Mouse (Mus musculus) monocyte, adult 5-6 weeks (primary cell): ENCODE data around the gene Cdkn2c. TPM values are rescaled to one million over a fixed set of nuclear protein-coding genes. Genes with fewer than 3 reads are reported as not detected.

Source experiments
- ATAC-seq: fragments of 153-309, 156-312 bp; replicated peaks from 2 replicates; pipeline ENCODE4 v1.8.0; 2017; ENCODE audit warnings: mild to moderate bottlenecking; ENCODE audit not compliant: low TSS enrichment, insufficient number of reproducible peaks, severe bottlenecking, poor library complexity, low FRiP score
- total RNA-seq: library from RNA; stranded (forward); fragments of 200-1000, 200-491, 200-594 nt; gene quantifications from 3 replicates; pipeline ENCODE4 v1.2.3, GENCODE M21; 2017

Cdkn2c gene
- total RNA-seq, 1 experiment from 2014 or later = 16.2 TPM

- ATAC-seq = no peak
Measured at GRCm38 (mm10) chr4:109659571-109659970, 7.4 kb downstream of the Cdkn2c start.

GRCm38 (mm10) chr4:109658826-109659225 lies 8.2 kb downstream of the Cdkn2c start:
- ATAC-seq = no peak

DNA sequence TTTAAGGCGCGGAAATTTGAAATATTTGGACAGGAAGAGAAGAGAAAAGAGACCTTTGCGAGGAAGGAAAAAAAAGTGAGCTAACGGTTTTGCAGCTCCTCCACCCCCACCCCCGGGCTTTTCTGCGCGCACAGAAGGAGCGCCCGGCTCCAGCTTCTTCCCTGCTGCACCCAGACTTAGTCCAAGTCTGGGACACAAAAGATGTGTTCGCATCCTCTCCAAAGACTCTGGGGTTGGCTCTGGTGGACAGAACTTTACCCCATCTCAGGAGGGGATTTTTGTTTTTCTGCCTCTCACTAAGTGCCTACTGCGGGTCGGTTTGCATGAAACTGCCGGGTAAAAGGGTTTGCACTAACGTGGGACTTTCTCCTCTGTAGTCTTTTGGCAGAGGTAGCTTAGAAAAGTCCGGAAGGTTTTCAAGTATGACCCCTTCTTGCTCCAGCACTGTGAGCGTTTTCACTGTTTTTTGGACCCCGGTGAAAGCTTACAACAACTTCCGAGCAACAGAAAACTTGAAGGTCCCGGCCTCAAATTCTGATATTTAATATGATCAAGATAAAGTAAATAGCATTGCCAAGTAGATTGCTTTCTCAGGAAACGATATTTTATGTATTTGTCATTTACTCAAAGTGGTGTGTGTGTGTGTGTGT lies 9.0 kb downstream of the Cdkn2c start:
- ATAC-seq = no peak

- peak; percentile 43 for ATAC-seq
Measured at GRCm38 (mm10) chr4:109657021-109657850, 9.8 kb downstream of the Cdkn2c start.

DNA sequence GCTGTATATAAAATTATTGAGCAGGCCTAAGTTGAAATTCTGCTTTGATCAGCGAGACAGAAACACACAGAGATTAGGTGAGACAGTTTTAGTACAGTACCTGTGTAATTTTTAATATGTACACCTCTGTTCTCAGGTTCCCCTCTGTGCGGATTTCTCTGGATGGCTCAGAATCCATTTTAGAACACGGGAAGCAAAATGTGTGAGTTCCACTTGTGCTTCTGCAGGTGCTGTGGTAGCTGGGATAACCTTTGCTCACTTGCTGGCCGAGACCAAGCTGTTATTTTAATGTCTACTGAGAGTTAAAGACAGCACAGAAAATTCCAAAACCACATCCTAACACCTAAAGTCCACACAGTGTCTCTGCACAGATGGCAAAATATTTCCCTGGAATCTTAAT lies 10.7 kb downstream of the Cdkn2c start:
- ATAC-seq = no peak

- ATAC-seq = no peak
Measured at GRCm38 (mm10) chr4:109655738-109656137, 11.3 kb downstream of the Cdkn2c start.

DNA sequence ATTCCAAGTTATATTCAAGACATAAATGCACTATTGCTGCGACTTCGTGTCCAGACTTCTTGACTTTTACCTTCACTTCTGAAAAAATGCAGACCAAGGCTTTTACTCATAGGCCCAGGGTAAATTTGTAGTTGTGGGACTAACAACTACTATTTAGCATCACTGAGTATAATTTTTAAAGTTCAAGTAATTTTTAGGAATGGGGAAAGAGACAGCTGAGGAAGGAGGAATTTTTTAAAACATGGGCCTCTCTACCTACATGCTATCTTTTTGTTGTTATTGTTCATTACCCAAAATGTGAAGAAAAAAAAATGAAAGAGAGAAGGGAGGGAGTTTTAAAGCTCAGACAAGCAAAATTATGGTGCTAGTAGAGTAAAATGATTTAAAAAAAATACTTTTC lies 12.3 kb downstream of the Cdkn2c start:
- ATAC-seq = no peak

DNA sequence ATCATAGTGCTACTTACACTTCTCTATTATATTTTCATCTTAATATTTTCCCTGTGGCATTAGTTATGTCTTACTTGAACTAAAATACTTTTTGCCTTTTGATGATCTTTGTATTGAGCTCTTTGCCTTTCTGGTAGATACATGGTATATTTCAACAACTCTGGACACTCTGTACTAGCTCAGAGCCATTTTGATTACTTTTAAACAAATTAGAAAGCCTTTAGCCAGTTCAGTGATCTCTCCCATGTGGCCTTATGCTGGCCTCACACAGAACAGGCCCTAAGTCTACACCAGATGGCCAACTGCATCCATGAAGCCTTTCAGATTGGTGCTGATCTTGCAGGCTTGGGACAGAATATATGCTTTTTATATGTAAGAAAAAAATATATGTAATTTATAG lies 13.7 kb downstream of the Cdkn2c start:
- no peak for ATAC-seq

DNA sequence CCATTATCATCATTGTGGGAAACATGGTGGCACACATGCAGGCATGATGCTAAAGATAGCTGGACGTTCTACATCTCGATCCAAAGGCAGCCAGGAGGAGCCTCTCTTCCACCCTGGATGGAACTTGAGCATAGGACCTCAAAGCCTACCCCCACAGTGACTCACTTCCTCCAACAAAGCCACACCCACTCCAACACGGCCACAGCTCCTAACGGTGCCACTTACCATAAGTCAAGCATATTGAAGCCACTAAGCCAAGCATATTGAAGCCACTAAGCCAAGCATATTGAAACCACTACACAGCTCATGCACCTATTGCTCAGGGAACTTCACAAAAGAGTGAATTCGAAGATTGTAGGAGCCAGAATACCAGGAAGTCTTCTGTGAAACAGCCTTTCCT lies 17.7 kb downstream of the Cdkn2c start:
- ATAC-seq = no peak

DNA sequence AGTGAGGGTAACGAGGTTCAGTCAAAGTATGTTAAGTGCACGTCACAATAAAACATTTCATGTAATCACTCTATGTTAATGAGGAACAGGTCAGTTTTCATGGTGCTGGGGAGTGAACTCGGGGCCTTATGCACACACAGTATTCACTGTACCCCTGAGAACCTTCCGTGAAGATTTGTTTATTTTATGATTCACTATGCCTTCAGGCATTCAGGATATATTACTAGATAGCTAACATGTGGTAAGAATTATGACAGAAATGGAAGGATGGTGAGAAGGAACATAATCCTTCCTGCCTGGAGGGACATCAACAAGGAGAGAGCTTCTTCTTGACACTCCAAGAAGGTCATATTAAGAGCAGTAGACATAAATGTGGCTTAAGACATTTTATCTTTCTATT lies 19.7 kb downstream of the Cdkn2c start:
- ATAC-seq = no peak

- ATAC-seq = no peak
Measured at GRCm38 (mm10) chr4:109641451-109641850, 25.5 kb downstream of the Cdkn2c start.

- no peak for ATAC-seq
Measured at GRCm38 (mm10) chr4:109640141-109640540, 26.8 kb downstream of the Cdkn2c start.

DNA sequence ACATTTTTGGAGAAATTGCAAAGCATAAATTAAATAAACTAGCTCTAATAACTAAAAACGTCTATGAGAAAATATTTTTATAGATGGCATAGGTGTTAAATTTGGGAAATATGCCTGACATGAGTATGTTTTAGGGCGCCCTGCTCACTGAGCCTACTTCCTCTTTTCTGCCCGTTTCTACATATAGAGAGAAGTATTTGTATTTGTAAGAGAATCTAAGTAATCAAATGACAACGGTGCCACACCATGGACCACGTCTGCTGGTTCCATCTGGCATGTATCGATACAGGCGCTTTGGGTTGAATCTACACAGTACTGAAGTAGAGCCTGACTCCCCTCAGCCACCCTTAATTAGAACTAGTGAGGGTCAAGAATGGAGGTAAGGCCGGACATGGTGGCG lies 27.6 kb downstream of the Cdkn2c start:
- ATAC-seq = no peak

GRCm38 (mm10) chr4:109634971-109635370 lies 32.0 kb downstream of the Cdkn2c start:
- no peak for ATAC-seq

- no peak for ATAC-seq
Measured at GRCm38 (mm10) chr4:109631029-109631428, 36.0 kb downstream of the Cdkn2c start.

- ATAC-seq = no peak
Measured at GRCm38 (mm10) chr4:109630215-109630614, 36.8 kb downstream of the Cdkn2c start.

DNA sequence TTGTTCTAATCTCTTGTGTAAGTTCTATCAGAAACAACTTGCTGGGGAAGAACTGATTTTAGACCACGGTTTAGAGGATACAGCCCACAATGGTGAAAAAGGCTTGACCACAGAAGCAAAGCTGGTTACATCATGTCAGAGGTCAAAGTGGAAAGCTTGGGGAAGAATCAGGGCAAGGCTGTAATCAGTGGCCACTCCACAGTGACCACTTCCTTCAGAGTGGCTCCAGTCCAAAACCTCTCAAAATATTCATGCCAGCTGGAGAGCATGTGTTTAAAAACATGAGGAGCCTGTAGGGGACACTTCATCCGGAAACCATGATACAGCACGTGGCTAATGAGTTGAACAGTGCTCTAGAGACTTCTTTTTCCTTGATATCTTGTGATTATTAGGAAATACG lies 54.4 kb downstream of the Cdkn2c start:
- no peak for ATAC-seq
